Mouse (Mus musculus) olfactory bulb, adult 2 months (tissue): Measurements from ENCODE around the gene Dlx4.

Experiments used
- CTCF ChIP-seq: fragments of 200-500 bp; IDR thresholded peaks from 2 replicates; pipeline ENCODE4 v1.5.1; 2012; ENCODE audit warnings: low read depth, mild to moderate bottlenecking, low read length, moderate library complexity; ENCODE audit not compliant: insufficient read depth
- POLR2A ChIP-seq: fragments of 200-500 bp; IDR thresholded peaks from 2 replicates; pipeline ENCODE4 v1.6.1; 2012; ENCODE audit warnings: mild to moderate bottlenecking, low read depth, low read length, moderate library complexity; ENCODE audit not compliant: insufficient read depth

- TF ChIP-seq CTCF (no peak), POLR2A (no peak)
Observed at GRCm38 (mm10) chr11:95186826-95187225, 40.8 kb upstream of the Dlx4 start.
